Mouse (Mus musculus) midbrain, embryonic 10.5 days (tissue): Measurements from ENCODE around the gene Alpi. TPM values are rescaled to one million over a fixed set of nuclear protein-coding genes. Genes with fewer than 3 reads are reported as not detected.

Experiments used
- DNase-seq: peaks from one replicate; pipeline ENCODE4 v3.0.0-alpha.2; 2017; ENCODE audit warnings: low spot score
- H3K27ac ChIP-seq: fragments of 300-500 bp; sonication (generic); replicated peaks from 2 replicates; pipeline ENCODE4 v1.5.1; 2016; ENCODE audit warnings: mild to moderate bottlenecking
- H3K27me3 ChIP-seq: fragments of 300-500 bp; sonication (generic); 2 replicates; pipeline ENCODE4 v1.6.1; 2016; ENCODE audit warnings: low read depth, mild to moderate bottlenecking; ENCODE audit not compliant: poor library complexity, severe bottlenecking
- H3K36me3 ChIP-seq: fragments of 300-500 bp; sonication (generic); 2 replicates; pipeline ENCODE4 v1.6.1; 2016; ENCODE audit warnings: mild to moderate bottlenecking, moderate library complexity
- H3K4me1 ChIP-seq: fragments of 300-500 bp; sonication (generic); 2 replicates; pipeline ENCODE4 v1.6.1; 2016
- H3K4me3 ChIP-seq: fragments of 300-500 bp; sonication (generic); 2 replicates; pipeline ENCODE4 v1.5.1; 2016; ENCODE audit warnings: mild to moderate bottlenecking, moderate library complexity
- H3K9me3 ChIP-seq: fragments of 300-500 bp; sonication (generic); replicated peaks from 2 replicates; pipeline ENCODE4 v1.6.1; 2016; ENCODE audit warnings: mild to moderate bottlenecking
- WGBS: fragments of 180-500 bp; shearing (Covaris S2); methylation state at CpG from one replicate; pipeline ENCODE4 v1.1.7; 2016; 5-methylcytosine and 5-hydroxymethylcytosine counted together
- polyA plus RNA-seq: library from polyadenylated mRNA; unstranded; fragments of >200 nt; fragmentation: Nextera tagmentation; extraction: Ambion mirVana; gene quantifications from 2 replicates; pipeline ENCODE4 v1.2.1, GENCODE M21; 2016

Gene Alpi
- polyA plus RNA-seq, 1 experiment from 2014 or later: not detected

DNA sequence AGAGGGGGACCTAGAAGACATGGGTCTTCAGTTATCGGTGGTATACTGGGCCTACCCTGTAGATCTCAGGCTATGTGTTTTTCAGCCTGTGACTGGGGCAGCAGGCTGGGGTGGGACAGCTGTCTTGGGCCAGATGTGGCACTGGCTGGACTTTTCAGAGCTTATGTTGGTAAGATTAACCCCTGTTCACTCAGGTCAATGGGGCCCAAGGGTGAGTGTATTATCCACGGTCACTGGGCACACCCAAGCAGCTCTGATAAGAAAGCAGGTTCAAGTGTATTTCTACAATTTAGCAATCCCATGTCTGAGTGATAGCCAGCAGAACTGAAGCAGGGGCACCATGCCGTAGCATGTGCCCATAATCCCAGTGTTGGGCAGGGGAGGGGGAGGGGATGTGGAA lies 708 bp upstream of the Alpi start:
- WGBS: 86% methylated on average over 3 of the region's 3 CpGs
- Histone ChIP-seq H3K36me3 (no peaks in the 10 kb centered on the region), H3K27me3 (peaks cover 31% of the 10 kb centered on the region), H3K27ac (no peak overlapping the region), H3K4me1 (peaks cover 13% of the 10 kb centered on the region), H3K4me3 (no peak overlapping the region), H3K9me3 (no peaks in the 10 kb centered on the region)
- no peak for DNase-seq

DNA sequence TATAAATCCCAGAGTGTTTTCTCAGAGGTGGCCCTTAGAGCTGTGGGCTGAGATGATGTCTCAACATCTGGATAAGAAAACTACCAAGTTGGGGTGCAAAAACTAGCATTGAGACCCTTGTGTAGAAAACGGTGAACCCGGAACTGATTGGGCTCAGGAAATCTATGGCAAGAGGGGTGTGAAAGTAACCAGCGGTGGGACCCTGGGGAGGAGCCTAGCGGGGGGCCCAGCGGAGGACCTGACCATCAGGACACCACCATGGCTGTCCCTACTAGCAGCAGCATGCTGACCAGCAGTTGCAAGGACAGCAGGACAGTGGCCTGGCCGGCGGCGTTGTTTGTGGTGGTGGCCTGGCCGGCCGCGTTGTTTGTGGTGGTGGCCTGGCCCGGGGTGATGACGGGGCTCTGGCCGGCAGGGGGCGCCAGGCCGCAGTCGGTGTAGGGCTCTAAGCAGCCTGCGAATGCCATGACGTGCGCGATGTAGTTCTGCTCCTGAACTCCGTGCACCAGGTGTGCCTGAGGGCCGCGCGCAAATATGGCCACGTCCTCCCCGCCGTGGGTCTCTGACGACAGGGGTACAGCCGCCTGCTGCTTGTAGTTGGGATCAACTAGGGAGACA lies 2.9 kb downstream of the Alpi start:
- DNase-seq: peak; percentile 77
- peak overlapping the region; percentile 35 for H3K4me3 ChIP-seq
- H3K9me3 ChIP-seq: no peaks in the 10 kb centered on the region
- peaks cover 40% of the 10 kb centered on the region for H3K27me3 ChIP-seq
- H3K27ac ChIP-seq: peak overlapping the region; percentile 61; the same call in 1 of the 2 replicates
- H3K4me1 ChIP-seq: peaks cover 18% of the 10 kb centered on the region
- H3K36me3 ChIP-seq: no peaks in the 10 kb centered on the region
- WGBS: 12% methylated on average over 30 of the region's 30 CpGs

DNA sequence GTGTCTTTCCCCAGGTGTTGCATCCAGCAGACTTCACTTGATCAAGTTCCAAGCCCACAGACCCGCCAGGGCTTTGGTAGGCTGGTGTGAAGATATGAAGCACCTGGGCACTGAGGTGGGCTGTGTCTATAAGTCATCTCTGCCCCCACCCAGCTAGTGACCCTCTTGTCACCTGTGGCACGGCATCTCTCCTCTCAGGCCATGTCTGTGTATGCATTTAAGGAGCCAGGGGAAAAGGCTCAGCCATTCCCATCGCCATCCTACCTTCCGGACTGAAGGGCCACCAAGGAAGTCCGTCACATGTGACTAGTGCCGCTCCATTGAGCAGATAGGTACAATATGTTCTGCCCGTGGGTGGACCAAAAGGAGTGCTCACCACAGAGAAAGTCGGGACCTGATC lies 5.8 kb downstream of the Alpi start:
- peaks cover 12% of the 10 kb centered on the region for H3K4me1 ChIP-seq
- no peaks in the 10 kb centered on the region for H3K36me3 ChIP-seq
- 78% methylated on average over 8 of the region's 8 CpGs for WGBS
- no peak overlapping the region for H3K27ac ChIP-seq
- H3K4me3 ChIP-seq: no peak overlapping the region
- no peak for DNase-seq
- no peaks in the 10 kb centered on the region for H3K9me3 ChIP-seq
- H3K27me3 ChIP-seq: peaks cover 40% of the 10 kb centered on the region

DNA sequence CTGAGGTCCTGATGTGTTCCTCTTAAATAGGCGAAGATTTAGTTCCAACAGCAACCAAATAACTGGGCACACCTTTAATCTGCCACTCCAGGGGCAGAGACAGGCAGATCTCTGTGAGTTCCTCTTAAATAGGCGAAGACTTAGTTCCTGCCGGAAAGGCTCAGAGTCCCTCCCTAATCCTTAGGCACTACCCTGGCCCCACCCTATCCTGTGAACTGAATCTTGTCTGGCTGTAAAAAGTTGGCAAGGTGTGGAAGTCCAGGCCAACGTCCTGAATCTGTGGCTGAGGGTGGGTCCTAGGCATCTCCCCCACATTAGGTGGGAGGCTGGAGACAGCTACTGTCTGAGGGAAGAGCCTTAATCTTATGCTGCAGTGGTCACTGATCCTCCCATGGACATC lies 11.6 kb downstream of the Alpi start, which contains the start of gene Alppl2:
TSS of gene Alppl2 (minus strand) at position 101 of the 400 bp plus-strand sequence.
- Histone ChIP-seq H3K36me3 (no peaks in the 10 kb centered on the region), H3K4me1 (no peaks in the 10 kb centered on the region), H3K4me3 (no peak within 1 kb of the TSS), H3K27ac (no peak within 1 kb of the TSS), H3K9me3 (no peaks in the 10 kb centered on the region), H3K27me3 (no peaks in the 10 kb centered on the region)
- DNase-seq: no peak
- 83% methylated on average over 4 of the region's 4 CpGs for WGBS

DNA sequence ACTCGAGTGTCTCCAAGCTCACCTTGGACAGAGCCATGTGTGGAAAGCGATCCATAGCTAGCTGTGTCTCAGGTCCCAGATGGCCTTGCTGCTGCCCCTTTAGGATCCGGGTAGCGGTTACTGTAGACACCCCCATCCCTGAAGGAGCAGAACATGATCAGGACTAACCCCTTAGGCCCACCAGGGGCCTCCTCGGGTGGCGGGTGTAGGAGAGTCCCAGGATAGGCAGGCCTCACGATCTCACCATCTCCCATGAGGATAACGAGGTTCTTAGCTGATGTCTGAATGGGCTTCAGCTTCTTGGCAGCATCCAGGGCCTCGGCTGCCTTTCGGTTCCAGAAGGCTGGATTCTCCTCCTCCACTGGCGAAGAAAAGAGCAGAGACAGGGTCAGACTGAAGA lies 12.2 kb downstream of the Alpi start:
- Histone ChIP-seq H3K9me3 (no peaks in the 10 kb centered on the region), H3K4me3 (no peak overlapping the region), H3K36me3 (no peaks in the 10 kb centered on the region), H3K27me3 (no peaks in the 10 kb centered on the region), H3K27ac (no peak overlapping the region), H3K4me1 (no peaks in the 10 kb centered on the region)
- WGBS: 90% methylated on average over 11 of the region's 11 CpGs
- no peak for DNase-seq

DNA sequence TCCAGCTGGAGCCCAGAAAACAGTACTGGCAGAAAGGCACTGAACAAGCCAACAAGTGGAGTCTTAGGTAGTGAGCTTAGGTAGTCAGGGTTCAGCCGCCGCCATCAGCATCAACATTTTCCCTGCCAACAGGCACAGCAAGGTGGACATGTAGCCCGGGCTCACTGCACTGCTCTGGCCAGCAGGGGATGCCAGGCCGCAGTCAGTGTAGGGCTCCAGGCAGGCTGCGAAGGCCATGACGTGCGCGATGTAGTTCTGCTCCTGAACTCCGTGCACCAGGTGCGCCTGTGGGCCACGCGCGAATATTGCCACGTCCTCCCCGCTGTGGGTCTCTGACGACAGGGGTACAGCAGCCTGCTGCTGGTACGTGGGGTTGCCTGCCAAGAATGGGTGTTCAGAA lies 14.4 kb downstream of the Alpi start:
- no peak overlapping the region for H3K4me3 ChIP-seq
- no peak for DNase-seq
- H3K27me3 ChIP-seq: no peaks in the 10 kb centered on the region
- H3K4me1 ChIP-seq: no peaks in the 10 kb centered on the region
- no peaks in the 10 kb centered on the region for H3K36me3 ChIP-seq
- H3K9me3 ChIP-seq: no peaks in the 10 kb centered on the region
- H3K27ac ChIP-seq: no peak overlapping the region
- WGBS: 70% methylated on average over 17 of the region's 17 CpGs

DNA sequence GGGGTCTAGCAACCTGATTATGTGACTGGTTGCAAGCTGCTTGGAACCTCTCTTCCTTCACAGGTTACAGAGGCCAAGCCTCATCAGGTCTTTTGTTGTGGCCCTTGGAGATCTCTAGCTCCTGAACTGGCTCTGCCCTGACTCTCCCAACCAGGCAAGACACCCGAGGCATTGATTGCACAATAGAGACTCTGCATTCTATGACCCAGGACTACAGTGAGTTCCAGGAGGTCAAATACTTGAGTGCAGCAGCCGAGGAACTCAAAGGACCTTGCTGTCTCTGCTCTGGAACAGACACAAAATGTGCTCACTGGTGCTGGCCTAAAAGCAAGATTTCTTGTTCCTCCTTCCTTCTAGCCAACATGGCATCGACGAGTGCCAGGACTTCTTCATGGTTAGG lies 15.2 kb downstream of the Alpi start:
- DNase-seq: no peak
- Histone ChIP-seq H3K36me3 (no peaks in the 10 kb centered on the region), H3K4me1 (no peaks in the 10 kb centered on the region), H3K9me3 (no peaks in the 10 kb centered on the region), H3K27ac (no peak overlapping the region), H3K4me3 (no peak overlapping the region), H3K27me3 (no peaks in the 10 kb centered on the region)
- WGBS: 76% methylated on average over 4 of the region's 4 CpGs

DNA sequence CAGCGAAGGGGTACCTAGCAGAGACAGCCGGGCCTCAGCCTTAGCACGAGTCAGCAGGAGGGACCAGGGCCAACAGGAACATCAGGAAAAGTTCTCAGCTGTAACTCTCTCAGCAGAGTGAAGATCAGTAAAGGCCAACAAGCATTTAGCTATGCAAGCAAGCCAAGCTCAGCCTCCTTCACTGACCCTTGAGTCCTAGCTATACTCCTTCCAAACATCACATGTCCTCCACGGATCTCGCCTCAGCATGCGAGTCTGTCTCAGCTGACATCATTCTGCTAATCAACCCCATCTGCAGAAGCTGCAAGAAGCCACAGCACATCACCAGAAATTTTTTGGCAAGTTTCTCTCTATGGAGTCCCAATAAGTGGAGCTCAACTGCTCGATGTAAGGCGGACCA lies 27.6 kb downstream of the Alpi start:
- H3K36me3 ChIP-seq: no peaks in the 10 kb centered on the region
- no peak overlapping the region for H3K4me3 ChIP-seq
- no peaks in the 10 kb centered on the region for H3K4me1 ChIP-seq
- 88% methylated on average over 8 of the region's 8 CpGs for WGBS
- no peak for DNase-seq
- no peaks in the 10 kb centered on the region for H3K9me3 ChIP-seq
- H3K27ac ChIP-seq: no peak overlapping the region
- H3K27me3 ChIP-seq: no peaks in the 10 kb centered on the region

DNA sequence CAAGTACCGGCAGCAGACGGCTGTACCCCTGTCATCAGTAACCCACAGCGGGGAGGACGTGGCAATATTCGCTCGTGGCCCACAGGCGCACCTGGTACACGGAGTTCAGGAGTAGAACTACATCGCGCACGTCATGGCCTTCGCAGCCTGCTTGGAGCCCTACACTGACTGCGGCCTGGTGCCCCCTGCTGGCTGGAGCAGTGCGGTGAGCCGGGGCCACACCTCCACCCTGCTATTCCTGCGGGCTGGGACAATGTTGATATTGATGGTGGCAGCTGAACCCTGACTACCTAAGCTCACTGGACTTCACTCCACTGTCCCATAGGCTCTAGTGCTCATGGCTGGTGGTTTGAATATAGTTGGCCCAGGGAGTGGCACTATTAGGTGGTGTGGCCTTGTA lies 30.7 kb downstream of the Alpi start:
- Histone ChIP-seq H3K27me3 (no peaks in the 10 kb centered on the region), H3K27ac (no peak overlapping the region), H3K4me3 (no peak overlapping the region), H3K4me1 (peaks cover 7% of the 10 kb centered on the region), H3K36me3 (no peaks in the 10 kb centered on the region), H3K9me3 (no peaks in the 10 kb centered on the region)
- peak; percentile 34 for DNase-seq
- 52% methylated on average over 16 of the region's 16 CpGs for WGBS

DNA sequence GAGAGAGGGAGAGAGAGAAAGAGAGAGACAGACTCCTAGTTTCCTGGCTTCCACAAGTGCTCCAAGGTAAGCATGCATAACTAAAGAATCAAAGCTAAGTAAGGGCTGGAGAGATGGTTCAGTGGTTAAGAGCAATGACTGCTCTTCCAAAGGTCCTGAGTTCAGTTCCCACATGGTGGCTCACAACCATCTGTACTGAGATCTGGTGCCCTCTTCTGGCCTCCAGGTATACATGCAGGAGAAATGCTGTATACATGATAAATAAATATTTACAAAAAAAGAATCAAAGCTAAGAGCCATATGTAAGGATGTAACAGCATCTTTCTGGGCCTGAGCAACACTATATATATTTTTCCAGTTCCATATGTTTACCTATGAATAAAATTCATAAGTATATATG lies 40.5 kb downstream of the Alpi start:
- Histone ChIP-seq H3K4me1 (no peaks in the 10 kb centered on the region), H3K36me3 (no peaks in the 10 kb centered on the region), H3K4me3 (no peak overlapping the region), H3K27me3 (no peaks in the 10 kb centered on the region), H3K9me3 (no peaks in the 10 kb centered on the region), H3K27ac (no peak overlapping the region)
- DNase-seq: no peak

DNA sequence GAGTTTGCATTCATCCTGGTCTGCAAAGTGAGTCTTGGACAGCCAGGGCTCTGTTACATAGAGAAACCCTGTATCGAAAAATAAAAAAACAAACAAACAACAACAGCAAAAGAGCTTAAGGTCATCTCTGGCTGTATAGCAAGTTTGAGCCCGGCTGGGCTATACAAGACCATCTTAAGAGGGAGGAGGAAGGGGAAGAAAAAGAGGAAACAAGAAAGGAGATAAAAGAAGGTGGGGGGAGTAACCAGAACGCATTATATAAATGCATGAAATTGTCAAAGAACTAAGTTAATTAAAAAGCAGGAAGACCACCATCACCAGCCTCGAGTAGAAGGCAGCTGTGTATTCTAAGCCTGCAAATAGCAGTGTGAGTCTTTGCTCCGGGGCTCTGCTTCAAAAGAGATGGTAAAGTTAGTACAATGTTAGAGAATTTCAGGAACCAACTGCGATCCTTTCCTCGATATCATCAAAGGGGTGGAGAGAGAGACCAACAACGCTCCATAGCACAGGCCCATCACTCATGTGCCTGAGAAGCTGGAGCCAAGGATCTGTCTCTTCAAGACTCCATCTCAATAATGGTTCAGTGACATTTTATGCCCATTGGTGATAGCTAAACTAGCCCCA lies 42.3 kb downstream of the Alpi start:
- H3K4me3 ChIP-seq: no peak overlapping the region
- H3K9me3 ChIP-seq: no peaks in the 10 kb centered on the region
- no peaks in the 10 kb centered on the region for H3K27me3 ChIP-seq
- no peaks in the 10 kb centered on the region for H3K4me1 ChIP-seq
- H3K27ac ChIP-seq: no peak overlapping the region
- no peaks in the 10 kb centered on the region for H3K36me3 ChIP-seq
- no peak for DNase-seq
- 86% methylated on average over 8 of the region's 8 CpGs for WGBS

DNA sequence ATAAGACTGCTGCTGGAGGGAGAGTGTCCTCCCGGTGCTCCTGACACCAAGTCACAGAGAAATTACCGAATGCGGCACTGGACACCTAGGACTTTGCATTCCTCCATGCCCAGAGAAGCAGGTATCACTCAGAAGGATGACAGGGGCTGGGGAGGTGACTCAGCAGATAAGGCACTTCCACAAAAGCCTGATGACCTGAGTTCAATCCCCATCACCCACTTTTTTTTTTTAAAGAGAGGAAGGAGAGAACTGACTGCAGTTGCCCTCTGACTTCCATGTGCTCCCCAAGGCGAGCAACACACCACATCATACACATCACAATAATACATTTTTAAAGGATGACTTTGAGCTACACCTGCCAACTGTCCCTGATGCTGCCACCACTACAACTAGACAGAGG lies 44.3 kb downstream of the Alpi start:
- H3K9me3 ChIP-seq: no peaks in the 10 kb centered on the region
- DNase-seq: no peak
- H3K36me3 ChIP-seq: no peaks in the 10 kb centered on the region
- 82% methylated on average over 4 of the region's 4 CpGs for WGBS
- no peaks in the 10 kb centered on the region for H3K4me1 ChIP-seq
- no peak overlapping the region for H3K27ac ChIP-seq
- H3K27me3 ChIP-seq: no peaks in the 10 kb centered on the region
- H3K4me3 ChIP-seq: no peak overlapping the region

DNA sequence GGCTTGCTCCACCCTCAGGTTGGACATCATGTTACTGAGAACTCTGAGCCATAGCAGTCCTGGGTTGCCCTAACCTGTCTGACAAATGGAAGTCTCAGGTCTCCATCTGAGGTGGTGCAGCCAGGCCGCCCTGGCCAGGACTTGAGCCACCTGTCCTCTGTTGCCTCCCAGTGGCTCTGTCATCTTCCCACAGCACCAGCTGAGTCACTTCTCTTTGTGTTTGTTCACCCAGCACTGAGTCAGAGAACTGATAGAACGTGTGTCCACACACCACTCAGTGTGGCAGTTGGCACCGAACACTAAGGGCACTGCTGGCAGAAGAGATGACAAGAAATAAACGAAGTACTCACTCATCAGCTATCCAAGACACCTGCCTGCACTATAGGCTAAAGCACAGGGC lies 50.0 kb downstream of the Alpi start:
- 83% methylated on average over 4 of the region's 4 CpGs for WGBS
- no peak for DNase-seq
- Histone ChIP-seq H3K4me3 (no peak overlapping the region), H3K36me3 (peaks cover 17% of the 10 kb centered on the region), H3K27ac (no peak overlapping the region), H3K27me3 (no peaks in the 10 kb centered on the region), H3K9me3 (no peaks in the 10 kb centered on the region), H3K4me1 (no peaks in the 10 kb centered on the region)
